Mouse (Mus musculus): ENCODE measurements at regions not wholly inside any gene's neighbourhood (a gene's known extent, or its start where the extent isn't known, plus 50 kb on each side); places are given as distances from the start of the nearest gene placed in this dataset.

- no peak for TF ChIP-seq POLR2A (IDR thresholded peaks at IDR 0.05; ENCODE audit: borderline replicate concordance, insufficient read depth, low read length)
- peak; percentile 63; the same call in 1 of the 2 replicates for TF ChIP-seq CTCF (IDR thresholded peaks at IDR 0.05; ENCODE audit: borderline replicate concordance, insufficient read depth, low read depth, low read length)
- Histone ChIP-seq H3K4me1 (ENCODE audit: control insufficient read depth, insufficient read depth, low read length) (no peaks in the 10 kb centered on the region; the same call in 1 of the 2 replicates), H3K27me3 (ENCODE audit: control insufficient read depth, insufficient read depth, low read length) (no peaks in the 10 kb centered on the region), H3K4me3 (replicated peaks; ENCODE audit: insufficient read depth, low read depth, low read length) (no peak overlapping the region), H3K27ac (ENCODE audit: insufficient read depth, low read length) (no peak overlapping the region)
- 67% methylated on average over 9 of the region's 9 CpGs for WGBS
- peak; percentile 14 to 35 for DNase-seq
Measured at GRCm38 (mm10) chr9:23027377-23028313, 195.2 kb upstream of the Bmper start.

GRCm38 (mm10) chr9:23029421-23029820 lies 193.5 kb upstream of the Bmper start:
- WGBS = 86% methylated on average over 4 of the region's 4 CpGs
- Histone ChIP-seq H3K4me3 (replicated peaks; ENCODE audit: insufficient read depth, low read depth, low read length) (no peak overlapping the region), H3K27me3 (ENCODE audit: control insufficient read depth, insufficient read depth, low read length) (no peaks in the 10 kb centered on the region), H3K4me1 (ENCODE audit: control insufficient read depth, insufficient read depth, low read length) (no peaks in the 10 kb centered on the region; the same call in 1 of the 2 replicates), H3K27ac (ENCODE audit: insufficient read depth, low read length) (no peak overlapping the region)
- no peak for DNase-seq
- no peak for TF ChIP-seq CTCF (IDR thresholded peaks at IDR 0.05; ENCODE audit: borderline replicate concordance, insufficient read depth, low read depth, low read length)
- no peak for TF ChIP-seq POLR2A (IDR thresholded peaks at IDR 0.05; ENCODE audit: borderline replicate concordance, insufficient read depth, low read length)

DNA sequence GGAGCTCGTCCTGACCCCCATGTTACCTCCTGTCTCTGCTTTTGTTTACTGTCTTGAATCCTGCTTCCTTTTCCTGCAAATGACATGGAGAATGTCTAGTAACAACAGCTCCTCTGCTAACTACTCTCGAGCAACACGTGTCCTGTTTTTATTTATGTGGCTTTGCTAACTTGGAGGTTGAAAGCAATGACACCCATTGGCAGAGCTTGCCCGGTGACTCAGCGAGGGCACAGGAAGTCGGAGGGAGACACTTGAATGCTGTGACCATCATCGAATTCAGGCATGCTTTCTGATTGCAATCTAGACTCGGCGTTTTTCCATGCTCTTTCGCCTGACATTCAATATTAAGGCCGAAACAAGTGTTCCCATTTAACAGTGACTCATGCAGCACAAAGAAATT lies 192.7 kb upstream of the Bmper start:
- TF ChIP-seq POLR2A (IDR thresholded peaks at IDR 0.05; ENCODE audit: borderline replicate concordance, insufficient read depth, low read length) (no peak), CTCF (IDR thresholded peaks at IDR 0.05; ENCODE audit: borderline replicate concordance, insufficient read depth, low read depth, low read length) (no peak)
- WGBS = 92% methylated on average over 11 of the region's 11 CpGs
- no peaks in the 10 kb centered on the region for H3K27me3 ChIP-seq (ENCODE audit: control insufficient read depth, insufficient read depth, low read length)
- H3K4me1 ChIP-seq (ENCODE audit: control insufficient read depth, insufficient read depth, low read length) = no peaks in the 10 kb centered on the region; the same call in 1 of the 2 replicates
- H3K27ac ChIP-seq (ENCODE audit: insufficient read depth, low read length) = no peak overlapping the region
- no peak for DNase-seq
- H3K4me3 ChIP-seq (replicated peaks; ENCODE audit: insufficient read depth, low read depth, low read length) = no peak overlapping the region

DNA sequence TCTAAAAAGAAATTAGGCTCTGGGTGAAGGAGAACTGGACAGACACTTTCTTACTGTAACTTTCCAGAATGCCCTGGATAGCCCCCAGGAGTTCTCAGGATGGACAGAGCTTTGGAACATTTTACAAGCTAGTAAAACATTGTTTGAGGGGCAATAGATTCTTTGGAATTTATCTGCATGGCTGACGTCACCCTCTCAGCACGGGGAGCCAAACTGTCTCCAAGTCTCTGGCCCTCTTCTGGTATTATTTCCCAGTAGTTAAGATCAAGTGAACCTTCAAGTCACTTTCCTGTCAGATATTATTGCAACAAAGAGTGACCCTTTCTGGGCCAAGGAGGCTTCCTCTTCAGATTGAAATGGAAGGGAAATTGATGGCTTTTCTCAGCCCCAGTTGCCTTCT lies 192.3 kb upstream of the Bmper start:
- H3K4me1 ChIP-seq (ENCODE audit: control insufficient read depth, insufficient read depth, low read length) = no peaks in the 10 kb centered on the region; the same call in none of the 2 replicates
- TF ChIP-seq POLR2A (IDR thresholded peaks at IDR 0.05; ENCODE audit: borderline replicate concordance, insufficient read depth, low read length) (no peak), CTCF (IDR thresholded peaks at IDR 0.05; ENCODE audit: borderline replicate concordance, insufficient read depth, low read depth, low read length) (no peak)
- H3K4me3 ChIP-seq (replicated peaks; ENCODE audit: insufficient read depth, low read depth, low read length) = no peak overlapping the region
- DNase-seq = no peak
- WGBS = 79% methylated on average over 2 of the region's 2 CpGs
- no peak overlapping the region for H3K27ac ChIP-seq (ENCODE audit: insufficient read depth, low read length)
- no peaks in the 10 kb centered on the region for H3K27me3 ChIP-seq (ENCODE audit: control insufficient read depth, insufficient read depth, low read length)

DNA sequence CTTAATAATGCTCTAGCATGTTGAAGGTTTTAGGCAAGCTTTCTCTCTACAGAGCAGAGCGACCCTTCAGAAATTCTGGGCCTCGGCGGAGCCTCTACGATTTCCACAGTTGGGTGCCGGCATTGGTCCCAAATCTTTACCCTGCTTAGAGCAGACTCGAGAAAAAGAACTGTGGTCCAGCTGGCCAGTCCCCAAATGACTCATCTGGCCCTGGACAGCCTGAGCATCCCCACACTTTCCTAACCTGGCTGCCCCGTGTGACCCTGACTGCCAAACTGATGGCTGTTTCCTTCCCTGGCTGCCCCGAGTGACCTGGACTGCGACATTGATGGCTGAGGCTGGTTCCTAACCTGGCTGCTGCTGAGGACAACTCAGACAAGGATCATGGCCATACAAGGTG lies 191.0 kb upstream of the Bmper start:
- TF ChIP-seq POLR2A (IDR thresholded peaks at IDR 0.05; ENCODE audit: borderline replicate concordance, insufficient read depth, low read length) (no peak), CTCF (IDR thresholded peaks at IDR 0.05; ENCODE audit: borderline replicate concordance, insufficient read depth, low read depth, low read length) (no peak)
- 35% methylated on average over 9 of the region's 9 CpGs for WGBS
- H3K27ac ChIP-seq (ENCODE audit: insufficient read depth, low read length) = no peak overlapping the region
- H3K27me3 ChIP-seq (ENCODE audit: control insufficient read depth, insufficient read depth, low read length) = no peaks in the 10 kb centered on the region
- no peaks in the 10 kb centered on the region; the same call in none of the 2 replicates for H3K4me1 ChIP-seq (ENCODE audit: control insufficient read depth, insufficient read depth, low read length)
- H3K4me3 ChIP-seq (replicated peaks; ENCODE audit: insufficient read depth, low read depth, low read length) = no peak overlapping the region
- peak; percentile 33 to 63 for DNase-seq

- no peak for DNase-seq
- WGBS = 91% methylated on average over 6 of the region's 6 CpGs
- no peaks in the 10 kb centered on the region; the same call in none of the 2 replicates for H3K4me1 ChIP-seq (ENCODE audit: control insufficient read depth, insufficient read depth, low read length)
- H3K27ac ChIP-seq (ENCODE audit: insufficient read depth, low read length) = no peak overlapping the region
- no peak overlapping the region for H3K4me3 ChIP-seq (replicated peaks; ENCODE audit: insufficient read depth, low read depth, low read length)
- TF ChIP-seq CTCF (IDR thresholded peaks at IDR 0.05; ENCODE audit: borderline replicate concordance, insufficient read depth, low read depth, low read length) (no peak), POLR2A (IDR thresholded peaks at IDR 0.05; ENCODE audit: borderline replicate concordance, insufficient read depth, low read length) (no peak)
- H3K27me3 ChIP-seq (ENCODE audit: control insufficient read depth, insufficient read depth, low read length) = no peaks in the 10 kb centered on the region
Measured at GRCm38 (mm10) chr9:23035306-23035705, 187.6 kb upstream of the Bmper start.

DNA sequence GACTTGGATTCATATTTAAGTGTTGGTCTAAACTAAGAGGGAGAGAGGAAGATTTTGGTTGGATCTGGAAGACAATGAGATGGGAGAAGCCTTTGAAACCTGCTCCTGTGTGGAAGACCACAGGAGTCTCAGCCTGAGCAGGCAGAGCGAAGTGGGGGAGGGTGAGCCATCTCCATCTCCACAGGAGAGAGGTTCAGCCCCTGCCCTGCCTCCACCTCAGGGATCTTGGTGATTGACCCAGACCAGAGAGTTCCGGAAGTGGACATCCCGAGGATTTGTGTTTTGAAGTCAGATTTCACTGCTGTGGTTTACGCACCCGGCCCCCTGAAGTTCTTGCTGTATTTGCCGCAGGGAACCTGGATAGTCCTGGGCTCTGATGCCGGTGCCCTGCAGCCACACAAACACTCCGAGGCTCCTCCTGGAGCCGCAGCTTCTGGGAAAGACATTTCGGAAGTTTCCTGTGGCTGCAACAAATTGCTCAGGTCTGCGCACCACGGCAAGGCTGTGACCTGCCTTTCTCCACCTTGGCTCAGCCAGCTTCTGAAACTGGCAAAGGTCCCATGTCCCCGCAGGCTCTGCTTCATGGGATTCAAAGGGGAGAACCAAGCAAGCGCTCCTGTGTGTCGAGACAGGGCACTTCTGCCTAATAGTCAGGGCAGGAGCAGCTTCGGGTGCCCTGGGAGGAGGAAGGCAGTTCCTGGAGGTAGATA lies 186.8 kb upstream of the Bmper start:
- no peaks in the 10 kb centered on the region for H3K27me3 ChIP-seq (ENCODE audit: control insufficient read depth, insufficient read depth, low read length)
- DNase-seq = peak; percentile 56 to 63
- H3K27ac ChIP-seq (ENCODE audit: insufficient read depth, low read length) = no peak overlapping the region
- H3K4me3 ChIP-seq (replicated peaks; ENCODE audit: insufficient read depth, low read depth, low read length) = peak overlapping the region; percentile 13
- 4% methylated on average over 16 of the region's 16 CpGs for WGBS
- TF ChIP-seq POLR2A (IDR thresholded peaks at IDR 0.05; ENCODE audit: borderline replicate concordance, insufficient read depth, low read length) (no peak), CTCF (IDR thresholded peaks at IDR 0.05; ENCODE audit: borderline replicate concordance, insufficient read depth, low read depth, low read length) (no peak)
- no peaks in the 10 kb centered on the region; the same call in none of the 2 replicates for H3K4me1 ChIP-seq (ENCODE audit: control insufficient read depth, insufficient read depth, low read length)
